Mouse (Mus musculus) 3134 (cell line): ENCODE results near the gene Olfr954.

ENCODE experiments used
- DNase-seq: peaks from one replicate; pipeline ENCODE4 v3.0.0-alpha.2; 2011; ENCODE audit warnings: low spot score; ENCODE audit not compliant: insufficient read length; ENCODE audit errors: extremely low read depth

The Olfr954 gene

GRCm38 (mm10) chr9:39456401-39456800, at the start of gene Olfr954:
Gene Olfr954, plus strand, starts transcription at chr9:39456701.
- DNase-seq = no peak

- no peak for DNase-seq
These were observed 29.5 kb upstream of the Olfr954 start, which contains the start of gene Olfr952 for GRCm38 (mm10) chr9:39427048-39427447. Gene Olfr952, minus strand, starts transcription at chr9:39427148.

GRCm38 (mm10) chr9:39471844-39472243, 15.3 kb downstream of the Olfr954 start, which contains the start of gene Olfr955:
Gene Olfr955, minus strand, starts transcription at chr9:39471944.
- no peak for DNase-seq

- DNase-seq = no peak
These were observed 37.4 kb downstream of the Olfr954 start, which contains the start of gene Olfr44 for GRCm38 (mm10) chr9:39493895-39494294. Gene Olfr44, minus strand, starts transcription at chr9:39493995.

- DNase-seq = no peak
These were observed 52.5 kb downstream of the Olfr954 start for GRCm38 (mm10) chr9:39508998-39509397.

GRCm38 (mm10) chr9:39509412-39509811, 52.9 kb downstream of the Olfr954 start:
- no peak for DNase-seq
